ENCODE assay signal across 29 mouse cellular contexts in genomic region chr12:52957994-52958393, GRCm38 (mm10).
A peak's percentile ranks its signal among the peaks of the same experiment; 100 is the strongest.
DNase-seq lines count a peak whose midpoint lies in the region; ATAC-seq and TF ChIP-seq lines count a peak whose summit lies in the region.
"Had no signal": no experiment of that assay in that cellular context is flagged by ENCODE, and none has a peak within 500 bp of the region (broad histone marks: within the 10 kb centered on the region; RNA-seq: fewer than 3 reads in every experiment).

No protein-coding gene starts in this region.

- TF ChIP-seq CTCF in testis, adult 2 months (IDR thresholded peaks at IDR 0.05; ENCODE audit: control insufficient read depth, insufficient read depth, insufficient replicate concordance, low read depth, low read length), result no peak

- H3K4me1 ChIP-seq in testis, adult 2 months (ENCODE audit: control insufficient read depth, insufficient read depth, low read length), result no peaks in the 10 kb centered on the region
- peaks cover 6% of the 10 kb centered on the region for H3K4me1 ChIP-seq in neural tube, embryonic 13.5 days (replicated peaks)
- H3K4me1 ChIP-seq: embryonic facial prominence, embryonic 12.5 days; embryonic facial prominence, embryonic 15.5 days; heart, embryonic 12.5 days; heart, embryonic 15.5 days; hindbrain, embryonic 12.5 days; hindbrain, embryonic 15.5 days had no signal

- ATAC-seq in hematopoietic stem cell, adult 5-6 weeks (replicated peaks in 1 of 2; ENCODE audit: insufficient read depth in 1 of 2, low FRiP score in 2 of 2, low TSS enrichment in 1 of 2, low read depth in 1 of 2, poor library complexity in 2 of 2, severe bottlenecking in 2 of 2), result peak; percentile 46 to 64
- ATAC-seq in neural tube, embryonic 13.5 days (ENCODE audit: low read depth), result peak; percentile 19; the same call in 1 of the 2 replicates
- ATAC-seq: forebrain, embryonic 14.5 days; forebrain, postnatal 0 days; Patski had no signal

- TF ChIP-seq POLR2A in testis, adult 2 months (IDR thresholded peaks at IDR 0.05; ENCODE audit: control insufficient read depth, low read depth, low read length), result no peak

- intact Hi-C loops in left cerebral cortex, postnatal 4 days (cut with DNase I), result no loop called here

- no peak overlapping the region for H3K4me2 ChIP-seq in neural tube, embryonic 13.5 days
- H3K4me2 ChIP-seq: embryonic facial prominence, embryonic 12.5 days; embryonic facial prominence, embryonic 15.5 days; heart, embryonic 12.5 days; heart, embryonic 15.5 days; hindbrain, embryonic 12.5 days; hindbrain, embryonic 15.5 days had no signal

- H3K27ac ChIP-seq in testis, adult 2 months (ENCODE audit: control insufficient read depth, insufficient read depth, low read depth, low read length), result no peak overlapping the region
- no peak overlapping the region for H3K27ac ChIP-seq in neural tube, embryonic 13.5 days (replicated peaks)
- H3K27ac ChIP-seq: embryonic facial prominence, embryonic 12.5 days; embryonic facial prominence, embryonic 15.5 days; gastrocnemius, adult 2 months; heart, embryonic 15.5 days; hindbrain, embryonic 12.5 days; hindbrain, embryonic 15.5 days had no signal

- H3K9ac ChIP-seq in neural tube, embryonic 13.5 days, result no peak overlapping the region
- H3K9ac ChIP-seq: embryonic facial prominence, embryonic 12.5 days; embryonic facial prominence, embryonic 15.5 days; forebrain, postnatal 0 days; heart, embryonic 12.5 days; heart, embryonic 15.5 days; hindbrain, embryonic 12.5 days; hindbrain, embryonic 15.5 days had no signal

- H3K9me3 ChIP-seq in neural tube, embryonic 13.5 days, result no peaks in the 10 kb centered on the region
- H3K9me3 ChIP-seq: embryonic facial prominence, embryonic 12.5 days; embryonic facial prominence, embryonic 15.5 days; heart, embryonic 12.5 days; heart, embryonic 15.5 days; hindbrain, embryonic 12.5 days; hindbrain, embryonic 15.5 days had no signal

- 36% methylated on average over 3 of the region's 3 CpGs for WGBS in neural tube, embryonic 13.5 days

- H3K4me3 ChIP-seq in testis, adult 2 months (ENCODE audit: control insufficient read depth, low read depth, low read length), result peak overlapping the region; percentile 9; the same call in 1 of the 2 replicates
- H3K4me3 ChIP-seq in neural tube, embryonic 13.5 days, result no peak overlapping the region
- H3K4me3 ChIP-seq: embryonic facial prominence, embryonic 12.5 days; embryonic facial prominence, embryonic 15.5 days; gastrocnemius, adult 2 months; heart, embryonic 12.5 days; heart, embryonic 15.5 days; hindbrain, embryonic 12.5 days; hindbrain, embryonic 15.5 days had no signal

- no peak for DNase-seq in testis, postnatal 10 days (ENCODE audit: low spot score)
- peak; percentile 36 for DNase-seq in embryo, embryonic 10.5 days (ENCODE audit: low spot score)
- no peak for DNase-seq in left cerebral cortex, postnatal 4 days
- DNase-seq in thymus, postnatal 0 days (ENCODE audit: low spot score), result no peak
- no peak for DNase-seq in kidney, postnatal 4 days
- DNase-seq: adrenal gland, postnatal 10 days; adrenal gland, postnatal 36 days; cerebellum, adult 2 months; cerebellum, adult 9-11 months; cerebellum, postnatal 36 days; forebrain, postnatal 0 days; gastrocnemius, adult 2 months; gastrocnemius, postnatal 14 days; heart, adult 18-20 months; heart, postnatal 10 days; heart, postnatal 36 days had no signal

- no peaks in the 10 kb centered on the region for H3K36me3 ChIP-seq in testis, adult 2 months (ENCODE audit: control insufficient read depth, insufficient read depth, low read length)
- H3K36me3 ChIP-seq in neural tube, embryonic 13.5 days, result 0 out of 2 replicates have a peak, but pooled peaks cover 6% of the 10 kb centered on the region
- H3K36me3 ChIP-seq: embryonic facial prominence, embryonic 12.5 days; embryonic facial prominence, embryonic 15.5 days; G1E; heart, embryonic 12.5 days; heart, embryonic 15.5 days; hindbrain, embryonic 12.5 days had no signal

- H3K27me3 ChIP-seq in testis, adult 2 months (ENCODE audit: control insufficient read depth, insufficient read depth, low read length), result no peaks in the 10 kb centered on the region
- no peaks in the 10 kb centered on the region for H3K27me3 ChIP-seq in neural tube, embryonic 13.5 days
- H3K27me3 ChIP-seq: CH12.LX; embryonic facial prominence, embryonic 12.5 days; embryonic facial prominence, embryonic 15.5 days; heart, embryonic 12.5 days; heart, embryonic 15.5 days; hindbrain, embryonic 12.5 days; hindbrain, embryonic 15.5 days; Patski had no signal
